Mouse (Mus musculus) cortical plate, adult 2 months (tissue): ENCODE data around the gene Gm28539. TPM values are rescaled to one million over a fixed set of nuclear protein-coding genes. Genes with fewer than 3 reads are reported as not detected.
"Not testable (repeated sequence)": the region's sequence is repeated elsewhere in the genome, so short reads cannot be mapped to it uniquely, and the experiment has no call there.

Source experiments
- H3K27ac ChIP-seq: fragments of 200-500 bp; 2 replicates; pipeline ENCODE4 v1.5.1; 2012; ENCODE audit warnings: low read length, control low read depth, inconsistent platforms; ENCODE audit not compliant: insufficient read depth
- H3K4me1 ChIP-seq: fragments of 200-500 bp; 2 replicates; pipeline ENCODE4 v1.6.1; 2011; ENCODE audit warnings: low read length; ENCODE audit not compliant: control insufficient read depth, insufficient read depth
- H3K4me3 ChIP-seq: fragments of 200-500 bp; 2 replicates; pipeline ENCODE4 v1.5.1; 2011; ENCODE audit warnings: mild to moderate bottlenecking, low read length, control low read depth; ENCODE audit not compliant: insufficient read depth
- CTCF ChIP-seq: fragments of 200-500 bp; IDR thresholded peaks from 2 replicates; pipeline ENCODE4 v1.5.1; 2011; ENCODE audit warnings: mild to moderate bottlenecking, control low read depth, low read length; ENCODE audit not compliant: insufficient read depth; ENCODE audit errors: extremely low read depth
- POLR2A ChIP-seq: fragments of 200-500 bp; IDR thresholded peaks from 2 replicates; pipeline ENCODE4 v1.6.1; 2011; ENCODE audit warnings: mild to moderate bottlenecking, low read length, control low read depth; ENCODE audit not compliant: insufficient read depth; ENCODE audit errors: extremely low read depth
- polyA plus RNA-seq: library from polyadenylated mRNA; depleted of rRNA; stranded (reverse); fragments of >200 nt; gene quantifications from 2 replicates; pipeline ENCODE4 v1.2.3, GENCODE M21; 2012

Gm28539 gene
- polyA plus RNA-seq, 1 experiment: not detected

GRCm38 (mm10) chr16:18943906-18944305 is 107.5 kb downstream of the Gm28539 start:
- TF ChIP-seq CTCF (no peak), POLR2A (no peak)
- no peak overlapping the region for H3K27ac ChIP-seq
- no peaks in the 10 kb centered on the region for H3K4me1 ChIP-seq
- H3K4me3 ChIP-seq: no peak overlapping the region

- no peak overlapping the region for H3K4me3 ChIP-seq
- TF ChIP-seq POLR2A: no peak
- TF ChIP-seq CTCF: no peak
- no peaks in the 10 kb centered on the region for H3K4me1 ChIP-seq
- H3K27ac ChIP-seq: no peak overlapping the region
Observed at GRCm38 (mm10) chr16:18948941-18949340, 112.6 kb downstream of the Gm28539 start.

GRCm38 (mm10) chr16:18950351-18950750 is 114.0 kb downstream of the Gm28539 start:
- no peaks in the 10 kb centered on the region for H3K4me1 ChIP-seq
- TF ChIP-seq CTCF (no peak), POLR2A (no peak)
- no peak overlapping the region for H3K27ac ChIP-seq
- H3K4me3 ChIP-seq: no peak overlapping the region

GRCm38 (mm10) chr16:18952813-18953212 is 116.4 kb downstream of the Gm28539 start:
- Histone ChIP-seq H3K27ac (no peak overlapping the region), H3K4me3 (no peak overlapping the region), H3K4me1 (no peaks in the 10 kb centered on the region)
- TF ChIP-seq POLR2A (no peak), CTCF (no peak)

GRCm38 (mm10) chr16:18955070-18955469 is 118.7 kb downstream of the Gm28539 start:
- Histone ChIP-seq H3K4me1 (no peaks in the 10 kb centered on the region), H3K27ac (no peak overlapping the region), H3K4me3 (no peak overlapping the region)
- TF ChIP-seq POLR2A: no peak
- TF ChIP-seq CTCF: no peak

GRCm38 (mm10) chr16:18963486-18963885 is 127.1 kb downstream of the Gm28539 start:
- Histone ChIP-seq H3K4me3 (no peak overlapping the region), H3K27ac (no peak overlapping the region), H3K4me1 (no peaks in the 10 kb centered on the region)
- no peak for TF ChIP-seq CTCF
- no peak for TF ChIP-seq POLR2A

GRCm38 (mm10) chr16:18969420-18970128 is 133.2 kb downstream of the Gm28539 start:
- Histone ChIP-seq H3K27ac (no peak overlapping the region), H3K4me3 (no peak overlapping the region), H3K4me1 (no peaks in the 10 kb centered on the region)
- no peak for TF ChIP-seq POLR2A
- no peak for TF ChIP-seq CTCF

- Histone ChIP-seq H3K4me1 (no peaks in the 10 kb centered on the region), H3K27ac (no peak overlapping the region), H3K4me3 (no peak overlapping the region)
- no peak for TF ChIP-seq POLR2A
- TF ChIP-seq CTCF: no peak
Observed at GRCm38 (mm10) chr16:18970837-18971236, 134.5 kb downstream of the Gm28539 start.

- H3K4me3 ChIP-seq, H3K4me1 ChIP-seq, H3K27ac ChIP-seq: not testable (repeated sequence)
Observed at GRCm38 (mm10) chr16:18975665-18976064, 139.3 kb downstream of the Gm28539 start.

- H3K4me1 ChIP-seq: no peaks in the 10 kb centered on the region
- H3K27ac ChIP-seq: no peak overlapping the region
- TF ChIP-seq POLR2A: no peak
- TF ChIP-seq CTCF: no peak
- H3K4me3 ChIP-seq: no peak overlapping the region
Observed at GRCm38 (mm10) chr16:18976315-18976714, 139.9 kb downstream of the Gm28539 start.

- TF ChIP-seq POLR2A (no peak), CTCF (no peak)
Observed at GRCm38 (mm10) chr16:18986381-18986780, 150.0 kb downstream of the Gm28539 start.

GRCm38 (mm10) chr16:18986860-18987259 is 150.5 kb downstream of the Gm28539 start:
- TF ChIP-seq CTCF (no peak), POLR2A (no peak)
- Histone ChIP-seq H3K27ac (no peak overlapping the region), H3K4me1 (no peaks in the 10 kb centered on the region), H3K4me3 (no peak overlapping the region)

More at GRCm38 (mm10) chr16:18986381-18986780, 150.0 kb downstream of the Gm28539 start:
- Histone ChIP-seq H3K27ac (no peak overlapping the region), H3K4me1 (no peaks in the 10 kb centered on the region), H3K4me3 (no peak overlapping the region)

GRCm38 (mm10) chr16:19002610-19003389 is 166.4 kb downstream of the Gm28539 start:
- H3K27ac ChIP-seq, H3K4me1 ChIP-seq, H3K4me3 ChIP-seq: not testable (repeated sequence)
